Mouse (Mus musculus) heart, embryonic 15.5 days (tissue): Measurements from ENCODE around the gene Cd3e. TPM values are rescaled to one million over a fixed set of nuclear protein-coding genes. Genes with fewer than 3 reads are reported as not detected.

Experiments used
- ATAC-seq: fragments of 200-750 bp; cut with Nextera tagmentation; replicated peaks from 2 replicates; pipeline ENCODE4 v1.8.0; 2017; ENCODE audit warnings: low read depth, moderate TSS enrichment; ENCODE audit not compliant: insufficient number of reproducible peaks, insufficient read depth, low FRiP score
- H3K27ac ChIP-seq: fragments of 300-500 bp; sonication (generic); 2 replicates; pipeline ENCODE4 v1.5.1; 2015; ENCODE audit warnings: mild to moderate bottlenecking, inconsistent platforms
- H3K27me3 ChIP-seq: fragments of 300-500 bp; sonication (generic); 2 replicates; pipeline ENCODE4 v1.6.1; 2015; ENCODE audit warnings: inconsistent platforms
- H3K36me3 ChIP-seq: fragments of 300-500 bp; sonication (generic); 2 replicates; pipeline ENCODE4 v1.6.1; 2015; ENCODE audit warnings: mild to moderate bottlenecking, inconsistent platforms
- H3K4me1 ChIP-seq: fragments of 300-500 bp; sonication (generic); replicated peaks from 2 replicates; pipeline ENCODE4 v1.6.1; 2015; ENCODE audit warnings: inconsistent platforms
- H3K4me2 ChIP-seq: fragments of 300-500 bp; sonication (generic); 2 replicates; pipeline ENCODE4 v1.6.1; 2015; ENCODE audit warnings: inconsistent platforms, mild to moderate bottlenecking, moderate library complexity
- H3K4me3 ChIP-seq: fragments of 300-500 bp; sonication (generic); 2 replicates; pipeline ENCODE4 v1.5.1; 2015; ENCODE audit warnings: mild to moderate bottlenecking, inconsistent platforms
- H3K9ac ChIP-seq: fragments of 300-500 bp; sonication (generic); 2 replicates; pipeline ENCODE4 v1.6.1; 2015; ENCODE audit warnings: mild to moderate bottlenecking, inconsistent platforms
- H3K9me3 ChIP-seq: fragments of 300-500 bp; sonication (generic); replicated peaks from 2 replicates; pipeline ENCODE4 v1.6.1; 2016; ENCODE audit warnings: inconsistent platforms
- WGBS: fragments of 180-500 bp; shearing (Covaris S2); methylation state at CpG from one replicate; pipeline ENCODE4 v1.1.7; 2015; ENCODE audit warnings: mixed read lengths; 5-methylcytosine and 5-hydroxymethylcytosine counted together
- polyA plus RNA-seq: library from polyadenylated mRNA; unstranded; fragments of >200 nt; fragmentation: Nextera tagmentation; extraction: Ambion mirVana; gene quantifications from 2 replicates; pipeline ENCODE4 v1.2.1, GENCODE M21; 2015

Gene Cd3e
- polyA plus RNA-seq = 2.9 and 43.3 TPM in 2 replicates

DNA sequence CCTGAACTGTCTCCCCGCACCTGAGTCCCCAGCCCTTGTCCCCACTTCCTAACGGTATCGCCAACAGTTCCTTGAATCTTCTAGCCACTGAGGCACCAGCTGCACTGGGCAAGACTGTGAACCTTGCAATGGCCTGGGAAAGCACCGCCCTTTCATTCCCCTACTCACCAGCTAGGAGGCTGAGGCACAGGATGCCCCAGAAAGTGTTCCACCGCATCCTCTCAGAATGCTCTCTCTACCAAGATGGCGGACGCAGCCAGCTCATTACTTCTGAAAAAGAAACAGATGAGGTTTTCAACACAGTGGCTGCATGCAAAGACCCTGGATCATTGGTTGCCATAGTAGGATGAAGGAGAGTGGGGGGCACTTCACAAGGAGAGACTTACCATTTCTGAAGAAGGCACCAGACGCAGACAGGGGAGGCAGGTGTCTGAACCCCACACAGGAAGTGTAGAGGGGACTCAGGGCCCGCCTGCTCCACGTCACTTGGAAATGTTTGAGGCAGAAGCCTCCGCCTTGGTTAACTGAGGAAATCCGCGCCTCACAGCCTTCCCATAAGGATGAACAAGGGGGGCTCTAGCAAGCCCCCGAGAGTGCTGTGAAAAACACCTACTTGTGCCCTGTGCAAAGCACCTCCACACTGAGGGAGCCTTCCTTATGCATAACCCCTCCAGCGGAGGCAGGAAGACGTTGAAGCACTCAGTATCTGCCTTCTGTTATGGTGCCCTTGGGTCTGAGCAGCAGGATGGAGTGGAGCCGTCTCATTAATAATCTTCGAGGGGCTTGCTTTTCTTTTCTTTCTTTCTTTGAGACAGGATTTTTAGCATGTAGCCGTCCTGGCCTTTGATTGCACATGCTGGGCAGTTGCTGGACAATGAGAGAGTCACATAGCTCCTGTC, at the start of gene Cd3e:
TSS of gene Cd3e (minus strand) at position 448 of the 899 bp plus-strand sequence.
- no peak for ATAC-seq
- 73% methylated on average over 19 of the region's 19 CpGs for WGBS
- H3K4me1 ChIP-seq = no peaks in the 10 kb centered on the region
- peak within 1 kb of the TSS; percentile 16; the same call in 1 of the 2 replicates for H3K27ac ChIP-seq
- no peak within 1 kb of the TSS for H3K9ac ChIP-seq
- H3K36me3 ChIP-seq = no peaks in the 10 kb centered on the region
- H3K9me3 ChIP-seq = no peaks in the 10 kb centered on the region
- peak within 1 kb of the TSS; percentile 3; the same call in 1 of the 2 replicates for H3K4me3 ChIP-seq
- H3K27me3 ChIP-seq = peaks cover 4% of the 10 kb centered on the region; the same call in 1 of the 2 replicates
- no peak within 1 kb of the TSS for H3K4me2 ChIP-seq

DNA sequence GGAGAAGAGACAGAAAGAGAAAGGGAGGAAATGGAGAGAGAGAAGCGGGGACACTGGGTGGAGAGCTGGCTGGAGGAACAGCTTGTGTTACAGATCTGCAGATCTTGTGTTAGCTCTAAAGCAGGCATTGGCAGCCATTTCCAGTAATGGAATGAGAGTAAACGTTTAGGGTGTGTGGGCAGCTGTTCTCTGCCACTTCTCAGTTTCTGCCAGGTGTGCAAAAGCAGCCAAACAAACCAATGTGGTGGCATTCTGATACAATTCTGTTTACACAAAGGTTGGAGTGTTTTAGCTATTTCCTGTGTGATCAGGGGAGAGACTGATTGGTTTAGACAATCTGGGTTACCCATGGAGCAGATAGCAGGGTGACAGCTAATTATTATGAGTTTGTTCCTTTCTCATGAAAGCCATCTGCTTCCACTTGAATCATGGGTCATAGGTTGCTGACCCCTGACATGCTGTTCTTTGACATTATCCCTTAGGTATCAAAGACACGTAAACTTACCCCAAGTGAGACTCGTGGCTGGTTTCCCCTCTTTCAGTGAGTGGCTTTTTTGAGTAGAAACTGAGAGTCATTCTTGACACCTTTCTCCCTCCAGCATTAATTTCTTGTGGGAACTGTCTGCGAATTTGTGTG, 49.0 kb upstream of the Cd3e start:
- Histone ChIP-seq H3K4me1 (no peaks in the 10 kb centered on the region), H3K9ac (no peak overlapping the region), H3K27me3 (peaks cover 55% of the 10 kb centered on the region), H3K9me3 (no peaks in the 10 kb centered on the region), H3K36me3 (no peaks in the 10 kb centered on the region), H3K4me2 (no peak overlapping the region), H3K4me3 (no peak overlapping the region), H3K27ac (no peak overlapping the region)
- no peak for ATAC-seq
- 52% methylated on average over 5 of the region's 5 CpGs for WGBS

DNA sequence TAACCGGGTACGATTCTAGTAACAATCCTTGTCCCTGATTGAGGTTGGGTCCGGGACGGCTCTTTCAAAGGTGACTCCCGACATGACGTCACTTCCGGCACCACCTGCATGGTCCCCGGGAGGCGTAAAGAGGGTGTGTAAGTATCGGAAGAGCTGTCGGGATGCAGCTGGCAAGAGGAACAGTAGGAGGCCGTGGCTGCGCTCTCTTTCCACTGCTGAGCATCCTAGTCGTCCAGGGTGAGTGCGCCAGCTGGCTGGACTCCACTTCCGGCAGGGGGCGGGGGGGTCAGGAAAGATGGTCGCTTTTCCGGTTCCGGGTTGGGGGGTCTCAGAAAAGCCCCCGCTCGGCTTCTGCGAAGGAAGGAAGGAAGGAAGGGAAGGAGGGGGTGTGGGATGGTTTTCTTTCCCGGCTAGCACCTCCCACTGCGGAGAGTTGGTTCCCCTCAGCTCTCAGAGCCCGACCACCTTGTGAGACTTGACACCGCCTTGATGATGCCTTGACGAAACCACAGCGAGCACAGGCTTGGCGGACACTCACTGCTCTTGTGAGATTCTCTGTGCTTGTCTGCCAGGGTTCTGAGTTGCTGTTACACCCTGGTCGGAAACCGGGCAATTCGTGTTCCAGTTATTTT, 45.8 kb upstream of the Cd3e start, which contains the start of gene Mpzl3:
TSS of gene Mpzl3 (plus strand) at position 105 of the 632 bp plus-strand sequence.
- Histone ChIP-seq H3K27me3 (peaks cover 61% of the 10 kb centered on the region), H3K36me3 (no peaks in the 10 kb centered on the region), H3K27ac (peak within 1 kb of the TSS; percentile 90), H3K4me1 (no peaks in the 10 kb centered on the region), H3K9me3 (no peaks in the 10 kb centered on the region), H3K4me2 (peak within 1 kb of the TSS; percentile 84), H3K4me3 (peak within 1 kb of the TSS; percentile 79), H3K9ac (peak within 1 kb of the TSS; percentile 41; the same call in 1 of the 2 replicates)
- WGBS = under 1% methylated on average over 33 of the region's 33 CpGs
- ATAC-seq = peak; percentile 82

DNA sequence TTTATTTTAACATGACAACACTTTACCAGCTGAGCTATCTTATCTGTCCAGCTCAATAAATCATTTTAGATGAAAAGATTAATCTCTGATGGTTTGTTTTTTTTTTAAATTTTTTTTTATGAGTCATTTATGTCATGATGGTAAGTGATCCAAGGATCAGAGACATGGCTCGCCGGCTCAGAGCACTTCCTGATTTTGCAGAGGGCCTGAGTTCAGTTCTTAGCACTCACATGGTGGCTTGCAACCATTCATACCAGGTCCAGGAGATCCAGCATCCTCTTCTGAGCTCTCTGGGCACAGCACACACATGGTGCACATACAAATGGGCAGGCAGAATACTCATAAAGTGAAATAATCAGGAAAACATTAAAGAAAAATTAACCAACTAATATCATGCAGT, 40.9 kb upstream of the Cd3e start:
- WGBS = 77% methylated on average over 2 of the region's 2 CpGs
- H3K27me3 ChIP-seq = peaks cover 35% of the 10 kb centered on the region

DNA sequence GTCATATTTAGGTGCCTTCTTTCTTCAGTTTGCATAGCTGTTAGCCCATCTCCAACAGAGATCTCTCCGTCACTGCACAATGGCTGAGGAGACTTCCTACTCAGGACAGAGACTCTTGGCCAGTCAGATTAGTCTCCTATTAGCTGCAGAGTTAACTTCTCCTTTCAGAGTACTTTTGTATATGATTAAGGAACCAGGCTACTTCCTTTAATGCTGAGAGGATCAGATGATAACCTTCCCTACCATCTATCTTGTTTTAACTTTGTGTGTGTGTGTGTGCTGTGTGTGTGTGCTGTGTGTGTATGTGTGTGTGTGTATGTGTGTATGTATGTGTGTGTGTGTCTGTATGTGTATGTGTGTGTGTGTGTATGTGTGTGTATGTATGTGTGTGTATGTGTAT, 40.3 kb upstream of the Cd3e start:
- 77% methylated on average over 1 of the region's 1 CpGs for WGBS
- Histone ChIP-seq H3K9me3 (no peaks in the 10 kb centered on the region), H3K4me1 (no peaks in the 10 kb centered on the region), H3K4me2 (no peak overlapping the region), H3K9ac (no peak overlapping the region), H3K27me3 (peaks cover 40% of the 10 kb centered on the region), H3K36me3 (no peaks in the 10 kb centered on the region), H3K4me3 (no peak overlapping the region), H3K27ac (no peak overlapping the region)
- no peak for ATAC-seq

More for the DNA sequence above, 40.9 kb upstream of the Cd3e start:
- no peak for ATAC-seq
- no peaks in the 10 kb centered on the region for H3K9me3 ChIP-seq
- H3K4me3 ChIP-seq = no peak overlapping the region
- H3K9ac ChIP-seq = no peak overlapping the region
- no peaks in the 10 kb centered on the region for H3K36me3 ChIP-seq
- no peaks in the 10 kb centered on the region for H3K4me1 ChIP-seq
- H3K4me2 ChIP-seq = no peak overlapping the region
- no peak overlapping the region for H3K27ac ChIP-seq

DNA sequence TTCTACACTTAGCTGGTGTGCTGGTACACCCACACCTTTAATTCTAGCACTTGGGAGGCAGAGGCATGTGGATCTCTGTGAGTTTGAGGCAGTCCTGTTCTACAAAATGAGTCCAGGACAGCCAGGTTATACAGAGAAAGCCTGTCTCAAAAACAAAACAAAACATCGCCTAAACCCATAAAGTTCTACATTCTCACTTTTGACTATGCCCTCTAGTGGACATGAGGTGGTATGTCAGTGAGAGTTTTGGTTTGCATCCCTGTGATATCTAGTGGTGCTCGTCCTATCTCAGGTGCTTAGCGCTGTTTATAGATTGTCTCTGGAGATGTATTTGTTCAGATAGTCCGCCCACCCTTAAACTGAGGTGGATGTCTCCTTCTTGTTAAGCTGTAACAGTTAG, 39.1 kb upstream of the Cd3e start:
- Histone ChIP-seq H3K4me1 (no peaks in the 10 kb centered on the region), H3K27me3 (peaks cover 43% of the 10 kb centered on the region), H3K27ac (no peak overlapping the region), H3K4me2 (no peak overlapping the region), H3K4me3 (no peak overlapping the region), H3K9ac (no peak overlapping the region), H3K9me3 (no peaks in the 10 kb centered on the region), H3K36me3 (no peaks in the 10 kb centered on the region)
- no peak for ATAC-seq
- 14% methylated on average over 4 of the region's 4 CpGs for WGBS

DNA sequence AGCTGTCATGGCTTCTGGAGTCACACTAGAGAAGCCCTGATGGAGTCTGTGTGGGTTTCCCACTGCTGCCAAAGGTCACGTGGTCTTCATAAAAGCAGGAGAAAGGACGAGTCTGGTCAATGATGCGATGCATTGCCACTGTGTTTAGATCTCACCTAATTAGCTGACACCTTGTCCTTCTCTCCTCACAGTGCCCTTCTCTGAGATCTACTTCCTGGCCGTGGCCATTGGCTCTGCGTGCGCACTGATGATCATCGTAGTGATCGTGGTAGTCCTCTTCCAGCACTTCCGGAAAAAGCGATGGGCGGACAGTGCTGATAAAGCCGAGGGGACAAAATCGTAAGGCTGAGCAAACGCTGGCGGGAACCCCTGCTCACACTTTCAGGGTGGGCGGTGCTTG, 37.5 kb upstream of the Cd3e start:
- H3K36me3 ChIP-seq = no peaks in the 10 kb centered on the region
- no peak overlapping the region for H3K27ac ChIP-seq
- no peak overlapping the region for H3K4me3 ChIP-seq
- no peaks in the 10 kb centered on the region for H3K9me3 ChIP-seq
- ATAC-seq = no peak
- peaks cover 45% of the 10 kb centered on the region for H3K27me3 ChIP-seq
- peaks cover 9% of the 10 kb centered on the region for H3K4me1 ChIP-seq
- H3K4me2 ChIP-seq = no peak overlapping the region
- H3K9ac ChIP-seq = no peak overlapping the region
- WGBS = 81% methylated on average over 16 of the region's 16 CpGs

DNA sequence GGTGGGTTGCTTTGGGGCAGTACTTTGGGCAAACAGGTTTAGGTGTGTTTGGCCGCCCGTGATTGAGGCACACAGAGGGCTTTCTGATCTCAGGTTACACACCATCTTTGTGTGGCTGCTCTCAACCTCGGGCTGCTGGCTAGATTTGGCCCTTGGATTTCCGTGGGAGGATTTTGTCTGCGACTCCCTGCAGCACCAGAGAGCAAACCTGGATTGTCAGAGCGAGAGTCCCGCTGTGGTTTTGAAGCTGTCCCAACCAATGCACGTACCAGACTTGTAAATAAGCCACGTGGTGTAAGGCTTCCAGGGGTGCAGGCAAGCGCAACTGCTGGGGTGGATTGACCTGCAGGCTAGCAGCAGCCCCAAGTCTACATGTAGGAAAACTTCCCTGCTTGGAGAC, 33.5 kb upstream of the Cd3e start:
- Histone ChIP-seq H3K27ac (no peak overlapping the region), H3K36me3 (no peaks in the 10 kb centered on the region), H3K4me3 (peak overlapping the region; percentile 39), H3K27me3 (peaks cover 67% of the 10 kb centered on the region), H3K4me2 (peak overlapping the region; percentile 57), H3K9ac (no peak overlapping the region), H3K4me1 (peaks cover 19% of the 10 kb centered on the region), H3K9me3 (no peaks in the 10 kb centered on the region)
- 1% methylated on average over 10 of the region's 10 CpGs for WGBS
- no peak for ATAC-seq

DNA sequence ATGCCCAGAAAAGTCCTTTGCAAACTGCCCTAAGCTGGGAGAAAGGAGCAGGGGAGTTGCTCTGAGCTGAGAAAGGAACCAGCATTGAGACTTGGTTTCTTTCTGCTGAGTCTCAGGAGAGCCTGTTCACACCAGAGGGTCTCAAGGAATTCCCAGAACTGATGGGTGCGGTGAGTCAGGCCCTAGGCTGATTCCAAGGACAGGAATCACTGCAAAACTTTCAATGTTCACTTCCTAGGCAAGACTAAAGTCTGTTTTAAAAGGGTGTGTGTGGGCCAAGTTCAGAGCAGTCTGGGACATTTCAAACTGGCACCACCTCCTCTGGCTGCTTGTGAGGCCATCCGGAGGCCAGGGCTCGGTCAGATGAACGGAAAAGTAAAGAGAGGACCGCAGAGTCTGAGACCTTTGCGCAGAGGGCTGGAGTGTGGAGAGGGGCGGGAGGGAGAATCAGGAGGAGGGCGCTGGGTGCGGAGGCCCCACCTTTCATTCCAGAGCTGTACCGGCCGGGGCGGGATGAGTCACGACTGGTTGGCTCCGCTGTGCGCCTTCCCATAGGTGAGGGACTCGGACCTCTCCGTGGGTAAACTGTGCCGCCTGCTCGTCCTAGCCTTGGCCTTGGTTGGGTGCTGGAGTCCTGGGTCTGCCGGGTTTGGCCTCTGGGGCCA, 32.8 kb upstream of the Cd3e start:
- no peaks in the 10 kb centered on the region for H3K9me3 ChIP-seq
- peak overlapping the region; percentile 57 for H3K4me2 ChIP-seq
- H3K4me1 ChIP-seq = peaks cover 19% of the 10 kb centered on the region
- H3K36me3 ChIP-seq = no peaks in the 10 kb centered on the region
- peak overlapping the region; percentile 34; the same call in 1 of the 2 replicates for H3K9ac ChIP-seq
- WGBS = 2% methylated on average over 20 of the region's 20 CpGs
- no peak for ATAC-seq
- H3K27ac ChIP-seq = no peak overlapping the region
- peaks cover 67% of the 10 kb centered on the region for H3K27me3 ChIP-seq
- H3K4me3 ChIP-seq = peak overlapping the region; percentile 39

DNA sequence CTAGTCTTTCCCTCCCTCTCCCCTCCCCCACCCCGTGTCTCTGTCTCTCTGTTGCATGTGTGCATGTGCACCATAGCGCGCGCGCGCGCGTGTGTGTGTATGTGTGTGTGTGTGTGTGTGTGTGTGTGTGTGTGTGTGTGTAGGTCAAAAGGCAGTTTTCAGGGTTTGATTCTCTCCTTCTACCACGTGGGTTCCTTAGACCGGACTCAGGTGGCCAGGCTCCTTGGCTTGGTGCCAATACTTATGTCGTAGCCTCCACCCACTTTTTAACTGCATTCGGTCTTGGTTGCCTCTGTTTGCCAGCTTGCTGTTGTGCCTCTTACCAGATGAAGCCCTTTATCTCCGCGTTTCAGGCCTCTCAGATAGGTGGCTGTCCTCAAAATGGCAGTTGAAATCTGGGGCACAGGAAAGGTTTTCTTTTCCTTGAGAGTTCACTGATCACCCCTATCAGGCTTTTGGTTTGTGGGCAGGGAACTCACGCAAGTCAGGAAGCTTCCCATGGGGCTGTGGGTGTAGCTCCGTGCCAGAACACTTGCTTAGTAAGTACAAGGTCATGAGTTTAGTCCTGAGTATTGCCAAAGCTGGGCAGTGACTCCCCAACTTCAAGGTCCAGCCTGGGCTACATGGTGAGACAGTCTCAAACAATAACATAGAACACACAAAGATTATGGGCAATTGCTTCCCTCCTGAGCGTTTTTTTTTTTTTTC, 31.9 kb upstream of the Cd3e start:
- ATAC-seq = no peak
- H3K27ac ChIP-seq = no peak overlapping the region
- peaks cover 67% of the 10 kb centered on the region for H3K27me3 ChIP-seq
- no peaks in the 10 kb centered on the region for H3K36me3 ChIP-seq
- no peaks in the 10 kb centered on the region for H3K9me3 ChIP-seq
- peak overlapping the region; percentile 30 for H3K4me2 ChIP-seq
- peaks cover 19% of the 10 kb centered on the region for H3K4me1 ChIP-seq
- no peak overlapping the region for H3K9ac ChIP-seq
- WGBS = 22% methylated on average over 17 of the region's 17 CpGs
- no peak overlapping the region for H3K4me3 ChIP-seq
